Mouse (Mus musculus): Measurements from ENCODE around the gene P3h2. TPM values are rescaled to one million over a fixed set of nuclear protein-coding genes. Genes with fewer than 3 reads are reported as not detected.

P3h2 gene
- polyA plus RNA-seq, 1 experiment from 2014 or later: 1.6 TPM

- no peak overlapping the region for H3K9ac ChIP-seq
- no peak overlapping the region for H3K4me2 ChIP-seq
- no peak overlapping the region for H3K4me3 ChIP-seq
- no peaks in the 10 kb centered on the region for H3K27me3 ChIP-seq
- no peak overlapping the region for H3K27ac ChIP-seq (replicated peaks)
- H3K36me3 ChIP-seq: no peaks in the 10 kb centered on the region
- H3K4me1 ChIP-seq (replicated peaks): peaks cover 35% of the 10 kb centered on the region
- ATAC-seq (ENCODE audit: low read depth): no peak
- H3K9me3 ChIP-seq: no peaks in the 10 kb centered on the region
- WGBS: 83% methylated on average over 3 of the region's 3 CpGs
Measured at GRCm38 (mm10) chr16:26026416-26026815, 79.2 kb downstream of the P3h2 start.

GRCm38 (mm10) chr16:26024543-26024942, 81.0 kb downstream of the P3h2 start:
- no peak overlapping the region; the same call in 1 of the 2 replicates for H3K27ac ChIP-seq (replicated peaks)
- ATAC-seq (ENCODE audit: low read depth): peak; percentile 55
- no peak overlapping the region for H3K4me3 ChIP-seq

DNA sequence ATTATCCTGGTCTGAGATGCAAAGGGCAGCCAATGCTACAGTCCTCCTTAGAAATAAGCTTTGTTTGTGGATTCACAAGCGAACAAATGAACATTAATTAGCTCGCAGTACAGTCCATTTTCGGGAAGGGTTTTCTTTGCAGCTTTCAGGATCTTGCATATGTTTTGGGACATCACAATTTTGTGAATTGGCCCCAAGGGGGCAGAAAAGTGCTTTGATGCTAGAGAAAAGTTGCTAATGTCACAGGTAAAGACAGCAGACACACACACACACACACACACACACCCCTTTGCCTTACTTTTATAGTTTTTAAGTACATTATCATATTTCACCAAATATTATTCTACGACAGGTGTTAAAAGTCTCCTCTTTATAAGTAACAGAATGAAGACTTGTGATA, 82.2 kb downstream of the P3h2 start:
- Histone ChIP-seq H3K27me3 (no peaks in the 10 kb centered on the region), H3K36me3 (no peaks in the 10 kb centered on the region), H3K9me3 (no peaks in the 10 kb centered on the region), H3K9ac (no peak overlapping the region), H3K4me1 (replicated peaks) (peaks cover 29% of the 10 kb centered on the region), H3K4me2 (no peak overlapping the region), H3K27ac (replicated peaks) (no peak overlapping the region), H3K4me3 (no peak overlapping the region)
- 74% methylated on average over 4 of the region's 4 CpGs for WGBS
- ATAC-seq (ENCODE audit: low read depth): no peak

More at GRCm38 (mm10) chr16:26024543-26024942, 81.0 kb downstream of the P3h2 start:
- no peaks in the 10 kb centered on the region for H3K27me3 ChIP-seq
- 18% methylated on average over 5 of the region's 5 CpGs for WGBS
- H3K9me3 ChIP-seq: no peaks in the 10 kb centered on the region
- peaks cover 33% of the 10 kb centered on the region for H3K4me1 ChIP-seq (replicated peaks)
- no peak overlapping the region for H3K9ac ChIP-seq
- H3K36me3 ChIP-seq: no peaks in the 10 kb centered on the region
- no peak overlapping the region for H3K4me2 ChIP-seq

GRCm38 (mm10) chr16:26021759-26022158, 83.8 kb downstream of the P3h2 start:
- ATAC-seq (ENCODE audit: low read depth): no peak

DNA sequence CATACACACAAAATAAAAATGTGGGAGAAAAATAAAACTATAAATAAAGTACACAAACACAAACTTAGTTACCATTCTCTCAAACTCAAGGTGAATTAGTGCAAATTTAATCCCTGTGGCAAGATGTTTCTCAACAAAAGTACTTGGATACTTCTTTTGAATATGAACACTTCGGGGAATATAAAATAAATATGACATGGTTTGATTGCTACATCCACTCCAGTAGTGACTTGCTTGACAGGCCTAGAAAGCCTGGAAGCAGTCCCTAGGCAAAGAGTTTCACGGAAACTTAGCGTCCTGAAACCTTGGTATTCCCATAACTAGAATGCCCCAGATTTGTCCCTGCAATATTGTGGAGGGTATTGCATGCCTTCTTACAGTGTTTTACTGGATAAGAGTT, 99.8 kb downstream of the P3h2 start:
- H3K4me1 ChIP-seq (replicated peaks): no peaks in the 10 kb centered on the region
- ATAC-seq (ENCODE audit: low read depth): no peak
- H3K4me3 ChIP-seq: no peak overlapping the region
- H3K36me3 ChIP-seq: no peaks in the 10 kb centered on the region
- no peak overlapping the region for H3K27ac ChIP-seq (replicated peaks)
- no peaks in the 10 kb centered on the region for H3K9me3 ChIP-seq
- no peaks in the 10 kb centered on the region for H3K27me3 ChIP-seq
- no peak overlapping the region for H3K4me2 ChIP-seq
- H3K9ac ChIP-seq: no peak overlapping the region
- 95% methylated on average over 3 of the region's 3 CpGs for whole genome bisulfite sequencing

More at GRCm38 (mm10) chr16:26021759-26022158, 83.8 kb downstream of the P3h2 start:
- 57% methylated on average over 2 of the region's 2 CpGs for WGBS
- Histone ChIP-seq H3K4me2 (no peak overlapping the region), H3K27ac (replicated peaks) (no peak overlapping the region), H3K4me1 (replicated peaks) (peaks cover 29% of the 10 kb centered on the region), H3K9me3 (no peaks in the 10 kb centered on the region), H3K27me3 (no peaks in the 10 kb centered on the region), H3K9ac (no peak overlapping the region), H3K36me3 (no peaks in the 10 kb centered on the region), H3K4me3 (no peak overlapping the region)

- H3K36me3 ChIP-seq: no peaks in the 10 kb centered on the region
- H3K27me3 ChIP-seq: no peaks in the 10 kb centered on the region
- H3K9ac ChIP-seq: no peak overlapping the region
- no peak overlapping the region for H3K4me3 ChIP-seq
- no peak for ATAC-seq (ENCODE audit: low read depth)
- no peaks in the 10 kb centered on the region for H3K9me3 ChIP-seq
- no peak overlapping the region for H3K27ac ChIP-seq (replicated peaks)
- no peak overlapping the region for H3K4me2 ChIP-seq
- no peaks in the 10 kb centered on the region for H3K4me1 ChIP-seq (replicated peaks)
- 76% methylated on average over 4 of the region's 4 CpGs for WGBS
Measured at GRCm38 (mm10) chr16:26003261-26003660, 102.3 kb downstream of the P3h2 start.

DNA sequence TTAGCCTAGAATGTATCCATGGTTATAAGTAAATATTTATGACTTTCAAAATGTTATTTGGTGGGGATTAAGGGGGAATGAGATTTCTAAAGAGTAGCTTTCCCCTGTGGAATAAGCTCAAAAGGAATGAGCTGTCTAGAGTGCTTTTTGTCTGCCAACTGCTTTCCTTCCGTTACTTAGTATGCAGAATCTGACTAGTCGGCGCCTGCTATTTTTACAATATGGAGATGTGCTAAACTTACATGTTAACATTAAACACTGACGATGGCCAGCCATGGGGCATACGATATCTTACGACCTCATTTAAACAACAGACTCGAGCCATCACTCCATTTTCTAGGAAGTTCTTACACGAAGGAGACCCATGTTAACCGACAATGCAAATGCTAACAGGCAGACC, 102.7 kb downstream of the P3h2 start:
- H3K27ac ChIP-seq (replicated peaks): no peak overlapping the region

GRCm38 (mm10) chr16:25994605-25995004, 111.0 kb downstream of the P3h2 start:
- Histone ChIP-seq H3K4me2 (no peak overlapping the region), H3K9me3 (no peaks in the 10 kb centered on the region), H3K4me3 (no peak overlapping the region), H3K27me3 (no peaks in the 10 kb centered on the region), H3K4me1 (replicated peaks) (no peaks in the 10 kb centered on the region), H3K36me3 (no peaks in the 10 kb centered on the region), H3K9ac (no peak overlapping the region), H3K27ac (replicated peaks) (no peak overlapping the region)
- 87% methylated on average over 3 of the region's 3 CpGs for WGBS
- ATAC-seq (ENCODE audit: low read depth): no peak

More for the DNA sequence above, 102.7 kb downstream of the P3h2 start:
- Histone ChIP-seq H3K9ac (no peak overlapping the region), H3K27me3 (no peaks in the 10 kb centered on the region), H3K36me3 (no peaks in the 10 kb centered on the region), H3K4me3 (no peak overlapping the region), H3K4me2 (no peak overlapping the region), H3K4me1 (replicated peaks) (no peaks in the 10 kb centered on the region), H3K9me3 (no peaks in the 10 kb centered on the region)
- no peak for ATAC-seq (ENCODE audit: low read depth)
- 91% methylated on average over 9 of the region's 9 CpGs for WGBS

GRCm38 (mm10) chr16:25987221-25987620, 118.4 kb downstream of the P3h2 start:
- no peak for ATAC-seq (ENCODE audit: low read depth)
- no peaks in the 10 kb centered on the region for H3K36me3 ChIP-seq
- no peaks in the 10 kb centered on the region for H3K4me1 ChIP-seq (replicated peaks)
- H3K9me3 ChIP-seq: no peaks in the 10 kb centered on the region
- H3K27ac ChIP-seq (replicated peaks): no peak overlapping the region
- H3K27me3 ChIP-seq: no peaks in the 10 kb centered on the region
- WGBS: 92% methylated on average over 5 of the region's 5 CpGs
- H3K4me2 ChIP-seq: no peak overlapping the region
- no peak overlapping the region for H3K4me3 ChIP-seq
- no peak overlapping the region for H3K9ac ChIP-seq

DNA sequence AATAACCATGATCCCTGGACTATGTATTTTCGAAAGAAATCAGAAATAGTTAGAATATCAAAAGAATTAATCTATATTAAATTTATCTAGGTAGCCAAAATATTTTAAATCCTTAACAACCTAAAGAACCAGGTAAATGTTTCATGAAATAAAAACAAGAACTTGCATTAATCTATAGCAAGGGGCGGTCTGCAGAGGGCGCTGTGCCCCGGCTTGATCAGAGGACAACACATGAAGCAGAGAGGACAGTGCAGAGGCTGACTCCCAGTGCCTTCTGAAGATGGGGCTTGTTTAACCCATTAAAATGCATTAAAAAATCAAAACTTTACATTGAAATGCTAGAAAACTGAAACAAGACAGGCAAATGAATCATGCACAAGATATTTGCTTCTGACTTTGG, 121.9 kb downstream of the P3h2 start:
- Histone ChIP-seq H3K36me3 (no peaks in the 10 kb centered on the region), H3K4me3 (no peak overlapping the region), H3K9ac (no peak overlapping the region), H3K4me2 (no peak overlapping the region), H3K4me1 (replicated peaks) (no peaks in the 10 kb centered on the region), H3K9me3 (no peaks in the 10 kb centered on the region), H3K27me3 (no peaks in the 10 kb centered on the region), H3K27ac (replicated peaks) (no peak overlapping the region)
- 39% methylated on average over 4 of the region's 4 CpGs for WGBS
- no peak for ATAC-seq (ENCODE audit: low read depth)

GRCm38 (mm10) chr16:25979037-25979436, 126.5 kb downstream of the P3h2 start:
- Histone ChIP-seq H3K36me3 (no peaks in the 10 kb centered on the region), H3K27me3 (no peaks in the 10 kb centered on the region), H3K4me1 (replicated peaks) (no peaks in the 10 kb centered on the region), H3K9me3 (no peaks in the 10 kb centered on the region), H3K27ac (replicated peaks) (no peak overlapping the region), H3K4me3 (no peak overlapping the region), H3K4me2 (no peak overlapping the region), H3K9ac (no peak overlapping the region)
- ATAC-seq (ENCODE audit: low read depth): no peak
- 73% methylated on average over 3 of the region's 3 CpGs for WGBS

- H3K4me1 ChIP-seq (replicated peaks): no peaks in the 10 kb centered on the region
- ATAC-seq (ENCODE audit: low read depth): no peak
Measured at GRCm38 (mm10) chr16:25977210-25977609, 128.4 kb downstream of the P3h2 start.

DNA sequence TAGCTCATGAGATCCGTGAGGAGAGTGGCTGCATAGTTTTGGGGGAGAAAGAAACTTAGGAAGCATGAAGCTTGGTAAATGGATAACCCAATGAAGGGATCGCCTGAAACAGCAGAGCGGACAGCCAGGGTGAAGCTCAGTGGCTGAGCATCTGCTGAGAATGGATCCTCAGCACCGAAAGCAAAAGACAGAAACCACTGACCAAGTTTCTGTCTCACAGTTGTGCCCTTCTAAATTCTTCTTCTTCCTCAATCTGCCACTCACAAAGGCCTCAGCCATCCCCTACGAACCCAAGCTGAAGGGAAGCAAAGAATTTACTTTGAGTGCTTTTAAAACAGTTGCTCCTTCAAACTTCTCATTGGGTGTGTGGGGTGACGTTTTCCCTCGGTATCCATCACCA, 134.3 kb downstream of the P3h2 start:
- H3K27me3 ChIP-seq: no peaks in the 10 kb centered on the region
- no peaks in the 10 kb centered on the region for H3K9me3 ChIP-seq
- 91% methylated on average over 7 of the region's 7 CpGs for WGBS
- H3K9ac ChIP-seq: no peak overlapping the region
- H3K4me3 ChIP-seq: no peak overlapping the region
- H3K27ac ChIP-seq (replicated peaks): no peak overlapping the region
- no peak overlapping the region for H3K4me2 ChIP-seq
- no peaks in the 10 kb centered on the region for H3K36me3 ChIP-seq
- no peaks in the 10 kb centered on the region for H3K4me1 ChIP-seq (replicated peaks)
- no peak for ATAC-seq (ENCODE audit: low read depth)

More at GRCm38 (mm10) chr16:25977210-25977609, 128.4 kb downstream of the P3h2 start:
- no peak overlapping the region for H3K9ac ChIP-seq
- no peaks in the 10 kb centered on the region for H3K36me3 ChIP-seq
- H3K9me3 ChIP-seq: no peaks in the 10 kb centered on the region
- 93% methylated on average over 2 of the region's 2 CpGs for WGBS
- H3K27ac ChIP-seq (replicated peaks): no peak overlapping the region
- H3K27me3 ChIP-seq: no peaks in the 10 kb centered on the region
- no peak overlapping the region for H3K4me2 ChIP-seq
- no peak overlapping the region for H3K4me3 ChIP-seq

Measured in neural tube, embryonic 13.5 days (tissue).